Mouse (Mus musculus): Measurements from ENCODE around the gene Insl3. TPM values are rescaled to one million over a fixed set of nuclear protein-coding genes. Genes with fewer than 3 reads are reported as not detected.

Gene Insl3
- polyA plus RNA-seq, 1 experiment from 2014 or later = 1.7 TPM

DNA sequence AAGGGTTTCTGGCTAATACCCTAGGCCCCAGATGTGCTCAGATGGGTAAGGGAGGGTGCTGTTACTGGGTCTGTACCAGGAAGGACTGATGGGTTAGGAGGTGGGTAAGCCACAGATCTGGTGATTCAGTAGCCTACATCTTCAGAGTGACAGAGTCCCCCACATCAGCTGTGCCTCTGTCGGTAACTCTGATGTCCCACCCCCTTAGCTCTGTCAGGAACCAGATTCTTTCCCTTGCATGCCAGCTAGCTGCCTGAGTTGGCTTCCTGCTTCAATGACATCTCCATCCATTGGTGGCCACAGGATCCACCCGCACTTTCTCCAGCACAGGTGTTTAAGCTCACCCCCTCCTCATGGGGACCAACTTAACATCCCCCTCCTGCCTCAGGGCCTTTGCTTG is 22.6 kb downstream of the Insl3 start:
- H3K27me3 ChIP-seq = peaks cover 60% of the 10 kb centered on the region
- ATAC-seq (replicated peaks; ENCODE audit: insufficient number of reproducible peaks, insufficient read depth, low FRiP score, low read depth) = no peak

DNA sequence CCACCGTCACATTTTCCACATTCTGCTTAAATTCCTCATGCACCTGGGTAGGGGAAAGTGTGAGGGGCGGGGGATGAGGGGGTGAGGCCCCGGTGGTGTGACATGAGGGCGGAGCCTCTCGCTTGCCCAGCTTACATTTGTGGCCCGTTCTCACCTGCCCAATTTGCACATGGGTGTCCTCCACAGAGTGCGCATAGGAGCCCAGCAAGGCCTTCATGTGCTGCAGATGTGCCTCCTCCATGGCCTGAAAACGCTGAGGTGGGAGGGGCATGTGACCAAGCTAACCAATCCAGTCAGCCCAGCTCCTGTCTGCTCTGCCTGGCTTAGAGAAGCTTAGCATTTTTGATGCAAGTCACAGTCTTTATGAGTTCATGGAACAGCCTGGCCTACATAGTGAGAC is 26.5 kb downstream of the Insl3 start:
- Histone ChIP-seq H3K27ac (no peak overlapping the region), H3K4me2 (no peak overlapping the region), H3K4me3 (no peak overlapping the region), H3K4me1 (replicated peaks) (peaks cover 13% of the 10 kb centered on the region), H3K27me3 (peaks cover 33% of the 10 kb centered on the region), H3K36me3 (no peaks in the 10 kb centered on the region), H3K9me3 (replicated peaks) (no peaks in the 10 kb centered on the region), H3K9ac (no peak overlapping the region)
- no peak for ATAC-seq (replicated peaks; ENCODE audit: insufficient number of reproducible peaks, insufficient read depth, low FRiP score, low read depth)
- 34% methylated on average over 8 of the region's 8 CpGs for WGBS

More for the DNA sequence above, 22.6 kb downstream of the Insl3 start:
- H3K36me3 ChIP-seq = no peaks in the 10 kb centered on the region
- 0 out of 2 replicates have a peak, but pooled peaks cover 6% of the 10 kb centered on the region for H3K4me1 ChIP-seq (replicated peaks)
- H3K9ac ChIP-seq = no peak overlapping the region
- 61% methylated on average over 2 of the region's 2 CpGs for WGBS
- no peak overlapping the region for H3K4me3 ChIP-seq
- H3K27ac ChIP-seq = no peak overlapping the region
- no peaks in the 10 kb centered on the region for H3K9me3 ChIP-seq (replicated peaks)
- no peak overlapping the region for H3K4me2 ChIP-seq

DNA sequence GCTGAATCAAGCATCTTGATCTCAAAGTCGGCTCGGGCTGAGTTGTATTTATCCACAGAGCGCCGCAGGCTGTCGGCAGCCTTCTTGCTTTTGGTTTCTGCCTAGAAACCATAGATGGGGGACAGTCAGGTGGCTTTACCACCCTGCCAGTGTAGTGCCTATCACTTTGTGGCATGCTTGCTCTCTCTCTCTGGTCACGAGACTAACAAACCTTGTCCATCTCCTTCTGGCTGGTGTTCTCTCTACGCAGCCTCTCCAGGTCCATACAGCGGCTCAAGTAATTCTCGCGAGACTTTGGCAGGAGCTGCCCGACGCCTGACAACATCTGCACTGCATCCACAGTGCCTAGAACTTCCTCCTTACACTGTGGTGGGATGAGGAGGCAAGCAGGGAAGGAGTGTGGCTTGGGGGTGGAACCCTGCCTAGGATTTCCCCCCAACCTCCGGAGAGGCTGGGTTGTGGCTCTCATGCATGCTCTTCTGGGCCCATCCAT is 27.6 kb downstream of the Insl3 start:
- peaks cover 33% of the 10 kb centered on the region for H3K27me3 ChIP-seq

DNA sequence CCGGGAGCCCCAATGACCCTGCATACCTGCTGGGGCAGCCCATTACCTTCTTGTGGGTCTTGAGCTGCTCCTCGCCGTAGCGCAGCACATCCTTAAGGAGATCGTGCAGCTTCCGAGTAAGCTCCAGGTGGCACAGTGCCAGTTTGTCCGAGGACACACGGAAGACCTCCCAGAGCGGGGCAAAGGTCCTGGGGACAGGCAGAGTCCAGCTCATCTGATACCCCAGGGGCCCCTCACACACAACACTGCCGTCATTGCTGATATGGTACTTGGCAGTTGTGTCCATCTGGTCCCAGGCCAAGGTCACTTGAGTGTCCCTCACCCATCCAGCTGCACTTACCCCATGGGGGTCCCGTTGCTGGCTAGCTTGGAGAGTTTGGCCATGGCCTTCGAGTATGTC is 28.1 kb downstream of the Insl3 start:
- H3K4me3 ChIP-seq = no peak overlapping the region
- peaks cover 33% of the 10 kb centered on the region for H3K27me3 ChIP-seq
- no peak for ATAC-seq (replicated peaks; ENCODE audit: insufficient number of reproducible peaks, insufficient read depth, low FRiP score, low read depth)
- WGBS = 69% methylated on average over 12 of the region's 12 CpGs
- no peak overlapping the region for H3K4me2 ChIP-seq
- no peak overlapping the region for H3K27ac ChIP-seq
- peaks cover 13% of the 10 kb centered on the region for H3K4me1 ChIP-seq (replicated peaks)
- H3K9me3 ChIP-seq (replicated peaks) = no peaks in the 10 kb centered on the region
- H3K9ac ChIP-seq = no peak overlapping the region
- no peaks in the 10 kb centered on the region for H3K36me3 ChIP-seq

More for the DNA sequence above, 27.6 kb downstream of the Insl3 start:
- Histone ChIP-seq H3K4me3 (no peak overlapping the region), H3K27ac (no peak overlapping the region), H3K36me3 (no peaks in the 10 kb centered on the region), H3K4me2 (no peak overlapping the region), H3K9ac (no peak overlapping the region), H3K9me3 (replicated peaks) (no peaks in the 10 kb centered on the region), H3K4me1 (replicated peaks) (peaks cover 13% of the 10 kb centered on the region)
- no peak for ATAC-seq (replicated peaks; ENCODE audit: insufficient number of reproducible peaks, insufficient read depth, low FRiP score, low read depth)
- WGBS = 75% methylated on average over 13 of the region's 13 CpGs

DNA sequence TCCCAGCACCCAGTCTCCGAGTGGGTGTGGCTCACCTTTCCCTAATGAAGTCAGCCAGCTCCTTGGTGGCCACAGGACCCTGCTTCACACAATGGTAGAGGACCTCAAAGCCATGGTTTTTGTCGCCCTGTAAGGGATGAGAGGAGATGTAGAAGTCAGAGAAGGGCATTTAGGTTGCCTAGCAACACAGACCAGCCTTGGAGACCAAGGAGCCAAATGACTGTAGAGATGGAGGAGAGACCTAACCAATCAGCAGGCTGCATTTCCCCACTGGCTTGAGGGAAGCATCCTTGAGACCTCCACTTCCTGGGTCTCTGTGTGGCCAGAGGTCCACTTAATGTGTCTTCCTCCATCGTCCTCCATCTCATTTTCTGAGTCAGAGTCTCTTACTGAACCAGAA is 29.2 kb downstream of the Insl3 start:
- H3K27me3 ChIP-seq = peaks cover 35% of the 10 kb centered on the region
- no peak for ATAC-seq (replicated peaks; ENCODE audit: insufficient number of reproducible peaks, insufficient read depth, low FRiP score, low read depth)
- H3K36me3 ChIP-seq = no peaks in the 10 kb centered on the region
- H3K4me2 ChIP-seq = no peak overlapping the region
- 37% methylated on average over 3 of the region's 3 CpGs for WGBS
- H3K9ac ChIP-seq = no peak overlapping the region
- no peak overlapping the region for H3K4me3 ChIP-seq
- H3K4me1 ChIP-seq (replicated peaks) = peaks cover 13% of the 10 kb centered on the region
- H3K9me3 ChIP-seq (replicated peaks) = no peaks in the 10 kb centered on the region
- H3K27ac ChIP-seq = no peak overlapping the region

DNA sequence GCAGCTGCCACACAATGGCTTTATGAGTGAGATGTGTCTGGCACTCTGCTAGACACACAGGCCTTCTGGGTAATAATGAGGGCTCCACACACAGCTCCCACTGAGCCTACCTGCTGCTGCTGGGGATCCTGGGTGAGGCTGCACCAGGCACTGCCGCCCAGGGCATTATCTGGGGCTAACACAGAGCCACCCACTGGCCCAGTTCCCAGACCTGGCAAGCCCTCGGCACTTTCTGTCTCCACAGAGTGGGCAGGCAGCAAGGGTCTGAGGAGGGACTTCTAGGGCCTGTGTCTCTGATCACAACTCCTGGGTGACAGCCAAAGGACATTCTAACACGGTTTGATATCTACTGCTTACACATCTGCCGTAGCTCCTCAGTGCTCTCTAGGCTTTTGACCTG is 30.2 kb downstream of the Insl3 start:
- no peak for ATAC-seq (replicated peaks; ENCODE audit: insufficient number of reproducible peaks, insufficient read depth, low FRiP score, low read depth)
- peaks cover 13% of the 10 kb centered on the region for H3K4me1 ChIP-seq (replicated peaks)
- H3K4me2 ChIP-seq = no peak overlapping the region
- no peak overlapping the region for H3K4me3 ChIP-seq
- H3K27me3 ChIP-seq = peaks cover 39% of the 10 kb centered on the region
- no peak overlapping the region for H3K9ac ChIP-seq
- no peaks in the 10 kb centered on the region for H3K36me3 ChIP-seq
- H3K9me3 ChIP-seq (replicated peaks) = no peaks in the 10 kb centered on the region
- H3K27ac ChIP-seq = no peak overlapping the region
- 27% methylated on average over 4 of the region's 4 CpGs for WGBS

DNA sequence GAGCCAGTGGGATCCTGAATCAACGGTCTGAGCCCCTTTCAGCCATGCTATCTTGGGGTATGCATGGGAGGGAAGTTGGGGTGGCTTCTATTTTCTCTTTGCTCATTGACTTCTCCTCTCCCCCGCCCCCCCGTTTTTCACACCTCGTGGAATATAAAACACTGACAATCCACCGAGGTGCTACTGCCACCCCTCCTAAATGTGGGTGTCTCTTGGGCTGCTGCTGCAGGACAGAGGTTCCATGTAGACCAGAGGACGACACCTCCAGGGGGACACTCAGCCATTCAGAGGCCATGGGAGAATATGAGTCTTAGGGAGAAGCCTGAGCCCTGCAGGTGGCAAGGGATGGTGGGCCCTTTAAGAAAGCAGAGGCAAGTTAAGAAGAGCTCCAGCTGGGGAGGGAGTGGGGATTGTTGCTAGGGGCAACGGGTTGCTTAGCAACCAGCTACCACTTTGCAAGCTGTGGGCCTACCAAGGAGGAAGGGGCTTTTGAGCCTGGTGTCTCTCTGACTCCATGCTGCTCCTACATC is 31.0 kb downstream of the Insl3 start:
- Histone ChIP-seq H3K36me3 (no peaks in the 10 kb centered on the region), H3K27me3 (peaks cover 46% of the 10 kb centered on the region), H3K4me2 (no peak overlapping the region), H3K9ac (no peak overlapping the region), H3K27ac (no peak overlapping the region), H3K4me3 (no peak overlapping the region), H3K9me3 (replicated peaks) (no peaks in the 10 kb centered on the region), H3K4me1 (replicated peaks) (peaks cover 15% of the 10 kb centered on the region)
- ATAC-seq (replicated peaks; ENCODE audit: insufficient number of reproducible peaks, insufficient read depth, low FRiP score, low read depth) = no peak
- WGBS = 44% methylated on average over 7 of the region's 7 CpGs

DNA sequence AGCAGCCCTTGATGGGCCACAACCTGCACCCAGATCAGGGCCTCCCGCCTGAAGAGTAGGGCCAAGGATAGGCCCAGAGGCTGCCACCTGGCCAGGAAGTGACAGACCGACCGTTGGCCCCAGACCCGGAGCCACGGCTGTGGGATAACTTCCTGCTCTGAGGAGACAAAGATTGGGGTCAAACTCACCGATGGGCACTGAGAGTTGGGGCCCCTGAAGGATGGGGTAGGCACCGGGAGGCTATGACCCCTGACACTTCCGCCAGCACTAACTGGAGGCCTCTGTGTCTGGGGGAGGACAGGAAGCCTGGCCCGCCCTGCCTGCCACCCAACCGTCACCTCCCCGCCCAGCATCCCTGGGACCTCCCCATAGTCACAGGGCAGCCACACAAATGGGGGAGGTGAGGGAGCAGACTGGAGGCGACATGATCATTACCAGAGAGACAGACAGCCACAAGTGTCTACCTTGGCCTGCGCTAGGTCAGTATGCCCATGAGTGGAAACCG is 34.1 kb downstream of the Insl3 start:
- Histone ChIP-seq H3K27me3 (peaks cover 58% of the 10 kb centered on the region), H3K4me3 (no peak overlapping the region; the same call in 1 of the 2 replicates)

DNA sequence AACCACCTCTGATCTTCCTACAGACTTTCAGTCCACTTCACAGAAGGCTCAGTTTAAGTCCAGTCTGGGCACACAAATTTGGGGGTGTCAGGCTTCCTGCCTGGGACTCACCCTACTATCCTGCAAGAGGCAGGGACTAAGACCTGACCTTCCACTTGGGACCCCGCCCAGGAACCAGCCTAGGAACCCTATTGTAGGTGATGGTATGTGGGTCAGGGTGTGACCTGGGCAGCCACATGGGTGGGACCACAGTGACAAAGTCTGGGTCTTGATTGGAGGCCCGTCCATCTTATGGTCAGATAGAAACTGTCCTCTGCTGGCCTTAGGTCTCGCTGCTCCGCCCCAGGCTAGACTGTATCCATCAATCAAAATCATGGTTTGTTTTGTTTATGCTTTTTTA is 35.4 kb downstream of the Insl3 start:
- Histone ChIP-seq H3K4me1 (replicated peaks) (peaks cover 24% of the 10 kb centered on the region), H3K4me2 (0 out of 2 replicates have a peak overlapping the region, but pooled peaks have one; percentile 87), H3K36me3 (no peaks in the 10 kb centered on the region), H3K9me3 (replicated peaks) (no peaks in the 10 kb centered on the region), H3K4me3 (no peak overlapping the region; the same call in 1 of the 2 replicates), H3K27me3 (peaks cover 59% of the 10 kb centered on the region), H3K27ac (no peak overlapping the region), H3K9ac (no peak overlapping the region)
- WGBS = 70% methylated on average over 4 of the region's 4 CpGs
- ATAC-seq (replicated peaks; ENCODE audit: insufficient number of reproducible peaks, insufficient read depth, low FRiP score, low read depth) = no peak

More for the DNA sequence above, 34.1 kb downstream of the Insl3 start:
- no peak for ATAC-seq (replicated peaks; ENCODE audit: insufficient number of reproducible peaks, insufficient read depth, low FRiP score, low read depth)
- peaks cover 22% of the 10 kb centered on the region for H3K4me1 ChIP-seq (replicated peaks)
- no peak overlapping the region for H3K9ac ChIP-seq
- no peaks in the 10 kb centered on the region for H3K9me3 ChIP-seq (replicated peaks)
- no peak overlapping the region for H3K27ac ChIP-seq
- no peak overlapping the region for H3K4me2 ChIP-seq
- WGBS = 53% methylated on average over 14 of the region's 14 CpGs
- no peaks in the 10 kb centered on the region for H3K36me3 ChIP-seq

DNA sequence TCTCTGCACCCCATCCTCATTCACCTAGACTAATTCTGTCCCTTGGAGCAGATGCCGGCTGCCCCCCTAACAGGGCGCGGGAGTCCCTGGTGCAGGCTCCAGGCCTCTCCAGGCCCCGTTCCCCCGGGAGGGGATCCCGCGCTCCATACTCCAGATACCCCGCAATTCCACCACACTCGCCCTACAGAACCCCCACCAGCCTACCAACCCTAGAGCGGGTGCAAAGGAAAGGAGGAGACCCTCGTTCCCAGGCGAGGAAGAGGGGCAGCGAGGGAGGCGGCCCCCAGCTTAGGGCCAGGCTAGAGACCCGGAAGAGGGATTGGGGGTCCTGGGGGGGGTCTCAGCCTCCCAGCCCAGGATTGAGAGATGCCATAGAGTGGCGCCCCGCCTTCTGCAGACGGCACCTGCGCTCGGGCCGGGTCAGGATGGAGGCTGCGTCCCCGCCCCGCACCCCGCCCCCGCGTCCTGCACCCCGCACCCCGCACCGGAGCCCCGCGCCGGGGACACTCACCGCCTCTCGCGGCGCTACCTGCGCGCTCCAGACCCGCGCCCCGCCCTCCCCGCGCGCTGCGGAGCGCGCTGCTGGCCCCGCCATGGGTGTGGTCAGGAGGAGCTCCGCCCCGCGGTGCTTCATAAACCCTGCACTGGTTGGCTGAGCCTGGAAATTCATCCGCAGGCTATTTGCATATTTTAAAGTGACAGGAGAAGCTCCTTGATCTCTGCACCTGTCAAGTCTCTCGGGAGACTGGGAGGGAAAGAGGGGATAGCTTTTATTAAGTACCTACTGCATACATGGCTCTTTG is 36.3 kb downstream of the Insl3 start, which contains the start of gene Fcho1:
Gene Fcho1, minus strand, starts transcription at position 595 of the 803 bp plus-strand sequence.
- WGBS = 2% methylated on average over 41 of the region's 54 CpGs
- peaks cover 18% of the 10 kb centered on the region for H3K4me1 ChIP-seq (replicated peaks)

DNA sequence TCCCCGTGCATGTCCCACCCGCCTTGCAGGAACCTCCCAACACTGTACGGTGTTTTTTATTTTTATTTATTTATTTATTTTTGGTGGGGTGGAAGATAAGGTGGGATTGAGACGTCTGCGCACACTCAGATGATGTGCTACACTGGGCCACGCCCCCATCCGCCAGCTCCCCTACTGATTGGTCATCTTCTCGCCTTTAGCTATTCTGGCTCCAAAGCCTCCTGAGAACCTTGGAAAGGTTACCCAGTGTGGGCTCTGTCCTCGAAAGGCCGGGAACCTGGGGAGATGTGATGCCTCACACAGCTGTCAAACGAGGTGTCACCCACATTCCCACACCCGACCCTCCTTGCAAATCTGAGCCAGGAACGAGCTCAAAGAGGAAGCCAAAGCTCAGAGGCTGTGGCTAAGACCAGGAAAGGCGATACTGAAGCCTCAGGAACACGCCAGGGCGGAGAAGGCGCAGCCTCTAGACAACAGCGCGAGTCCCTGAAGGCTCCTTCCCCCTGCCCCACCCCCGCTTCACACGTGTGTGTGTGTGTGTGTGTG is 39.3 kb downstream of the Insl3 start:
- peak overlapping the region; percentile 28 for H3K4me3 ChIP-seq
- no peak overlapping the region for H3K27ac ChIP-seq
- no peaks in the 10 kb centered on the region for H3K36me3 ChIP-seq
- ATAC-seq (replicated peaks; ENCODE audit: insufficient number of reproducible peaks, insufficient read depth, low FRiP score, low read depth) = no peak
- WGBS = 9% methylated on average over 21 of the region's 21 CpGs
- no peaks in the 10 kb centered on the region for H3K9me3 ChIP-seq (replicated peaks)
- no peak overlapping the region for H3K9ac ChIP-seq
- H3K4me2 ChIP-seq = peak overlapping the region; percentile 58
- peaks cover 49% of the 10 kb centered on the region for H3K27me3 ChIP-seq
- peaks cover 18% of the 10 kb centered on the region for H3K4me1 ChIP-seq (replicated peaks)

More for the DNA sequence above, 36.3 kb downstream of the Insl3 start, which contains the start of gene Fcho1:
- Histone ChIP-seq H3K27ac (no peak within 1 kb of the TSS), H3K27me3 (peaks cover 62% of the 10 kb centered on the region), H3K9me3 (replicated peaks) (no peaks in the 10 kb centered on the region), H3K4me3 (peak within 1 kb of the TSS; percentile 59), H3K36me3 (no peaks in the 10 kb centered on the region), H3K9ac (peak within 1 kb of the TSS; percentile 53), H3K4me2 (peak within 1 kb of the TSS; percentile 87)
- peak; percentile 74 for ATAC-seq (replicated peaks; ENCODE audit: insufficient number of reproducible peaks, insufficient read depth, low FRiP score, low read depth)
